Mouse (Mus musculus): ENCODE measurements around the gene Plxna4. TPM values are rescaled to one million over a fixed set of nuclear protein-coding genes. Genes with fewer than 3 reads are reported as not detected.
A peak's percentile ranks its signal among the peaks of the same experiment; 100 is the strongest.

Plxna4 gene
- total and polyA plus RNA-seq, 2 experiments from 2014 or later: 10.1 to 43.4 TPM

GRCm38 (mm10) chr6:32355559-32355958, 232.4 kb downstream of the Plxna4 start:
- WGBS: 48% methylated on average over 4 of the region's 4 CpGs
- TF ChIP-seq CTCF (IDR thresholded peaks at IDR 0.05; ENCODE audit: low read depth): no peak

GRCm38 (mm10) chr6:32348996-32349395, 239.0 kb downstream of the Plxna4 start:
- WGBS: 74% methylated on average over 2 of the region's 2 CpGs
- H3K36me3 ChIP-seq (ENCODE audit: insufficient read depth, low read length): no peaks in the 10 kb centered on the region
- ATAC-seq: no peak
- H3K4me1 ChIP-seq (ENCODE audit: insufficient read depth, low read length): no peaks in the 10 kb centered on the region; the same call in none of the 2 replicates
- H3K27ac ChIP-seq: no peak overlapping the region
- no peak for TF ChIP-seq CTCF (IDR thresholded peaks at IDR 0.05; ENCODE audit: low read depth)
- H3K9me3 ChIP-seq (ENCODE audit: low read length): no peaks in the 10 kb centered on the region
- no peak overlapping the region for H3K4me2 ChIP-seq (ENCODE audit: low read depth, low read length)
- no peak overlapping the region for H3K4me3 ChIP-seq (ENCODE audit: low read length)
- no peak overlapping the region for H3K9ac ChIP-seq (replicated peaks; ENCODE audit: low read length)
- H3K27me3 ChIP-seq (ENCODE audit: insufficient read depth, low read length): no peaks in the 10 kb centered on the region
- DNase-seq (ENCODE audit: low spot score): no peak

More at GRCm38 (mm10) chr6:32355559-32355958, 232.4 kb downstream of the Plxna4 start:
- peak; percentile 72 for DNase-seq (ENCODE audit: low spot score)
- peak; percentile 64 for ATAC-seq
- peak overlapping the region; percentile 38; the same call in 1 of the 2 replicates for H3K27ac ChIP-seq
- H3K36me3 ChIP-seq (ENCODE audit: insufficient read depth, low read length): no peaks in the 10 kb centered on the region
- H3K4me1 ChIP-seq (ENCODE audit: insufficient read depth, low read length): no peaks in the 10 kb centered on the region
- no peaks in the 10 kb centered on the region for H3K9me3 ChIP-seq (ENCODE audit: low read length)
- H3K9ac ChIP-seq (replicated peaks; ENCODE audit: low read length): no peak overlapping the region
- H3K27me3 ChIP-seq (ENCODE audit: insufficient read depth, low read length): no peaks in the 10 kb centered on the region
- no peak overlapping the region for H3K4me3 ChIP-seq (ENCODE audit: low read length)
- no peak overlapping the region for H3K4me2 ChIP-seq (ENCODE audit: low read depth, low read length)

GRCm38 (mm10) chr6:32348126-32348525, 239.9 kb downstream of the Plxna4 start:
- no peaks in the 10 kb centered on the region for H3K27me3 ChIP-seq (ENCODE audit: insufficient read depth, low read length)
- 65% methylated on average over 6 of the region's 6 CpGs for WGBS
- H3K9ac ChIP-seq (replicated peaks; ENCODE audit: low read length): no peak overlapping the region
- no peak for DNase-seq (ENCODE audit: low spot score)
- no peak for TF ChIP-seq CTCF (IDR thresholded peaks at IDR 0.05; ENCODE audit: low read depth)
- H3K4me3 ChIP-seq (ENCODE audit: low read length): no peak overlapping the region
- no peak for ATAC-seq
- H3K36me3 ChIP-seq (ENCODE audit: insufficient read depth, low read length): no peaks in the 10 kb centered on the region
- H3K27ac ChIP-seq: no peak overlapping the region
- no peaks in the 10 kb centered on the region for H3K9me3 ChIP-seq (ENCODE audit: low read length)
- no peak overlapping the region for H3K4me2 ChIP-seq (ENCODE audit: low read depth, low read length)
- H3K4me1 ChIP-seq (ENCODE audit: insufficient read depth, low read length): no peaks in the 10 kb centered on the region; the same call in none of the 2 replicates

GRCm38 (mm10) chr6:32346015-32346414, 242.0 kb downstream of the Plxna4 start:
- Histone ChIP-seq H3K9ac (replicated peaks; ENCODE audit: low read length) (no peak overlapping the region), H3K27ac (no peak overlapping the region), H3K4me3 (ENCODE audit: low read length) (no peak overlapping the region), H3K9me3 (ENCODE audit: low read length) (no peaks in the 10 kb centered on the region), H3K27me3 (ENCODE audit: insufficient read depth, low read length) (no peaks in the 10 kb centered on the region), H3K4me2 (ENCODE audit: low read depth, low read length) (no peak overlapping the region), H3K4me1 (ENCODE audit: insufficient read depth, low read length) (no peaks in the 10 kb centered on the region; the same call in none of the 2 replicates), H3K36me3 (ENCODE audit: insufficient read depth, low read length) (no peaks in the 10 kb centered on the region)
- DNase-seq (ENCODE audit: low spot score) (no peak), ATAC-seq (no peak)
- TF ChIP-seq CTCF (IDR thresholded peaks at IDR 0.05; ENCODE audit: low read depth): no peak
- 94% methylated on average over 2 of the region's 2 CpGs for WGBS

- Histone ChIP-seq H3K4me2 (ENCODE audit: low read depth, low read length) (no peak overlapping the region), H3K36me3 (ENCODE audit: insufficient read depth, low read length) (no peaks in the 10 kb centered on the region), H3K4me1 (ENCODE audit: insufficient read depth, low read length) (no peaks in the 10 kb centered on the region; the same call in none of the 2 replicates), H3K9me3 (ENCODE audit: low read length) (no peaks in the 10 kb centered on the region), H3K4me3 (ENCODE audit: low read length) (no peak overlapping the region), H3K27ac (no peak overlapping the region), H3K9ac (replicated peaks; ENCODE audit: low read length) (no peak overlapping the region), H3K27me3 (ENCODE audit: insufficient read depth, low read length) (no peaks in the 10 kb centered on the region)
- TF ChIP-seq CTCF (IDR thresholded peaks at IDR 0.05; ENCODE audit: low read depth): no peak
- ATAC-seq: no peak
- 56% methylated on average over 8 of the region's 8 CpGs for WGBS
- no peak for DNase-seq (ENCODE audit: low spot score)
Measured at GRCm38 (mm10) chr6:32342727-32343126, 245.3 kb downstream of the Plxna4 start.

- Histone ChIP-seq H3K4me3 (ENCODE audit: low read length) (no peak overlapping the region), H3K4me2 (ENCODE audit: low read depth, low read length) (no peak overlapping the region), H3K9ac (replicated peaks; ENCODE audit: low read length) (no peak overlapping the region), H3K36me3 (ENCODE audit: insufficient read depth, low read length) (no peaks in the 10 kb centered on the region), H3K27ac (no peak overlapping the region), H3K9me3 (ENCODE audit: low read length) (no peaks in the 10 kb centered on the region), H3K4me1 (ENCODE audit: insufficient read depth, low read length) (no peaks in the 10 kb centered on the region; the same call in none of the 2 replicates), H3K27me3 (ENCODE audit: insufficient read depth, low read length) (no peaks in the 10 kb centered on the region)
- 74% methylated on average over 6 of the region's 6 CpGs for WGBS
- no peak for ATAC-seq
- TF ChIP-seq CTCF (IDR thresholded peaks at IDR 0.05; ENCODE audit: low read depth): no peak
- no peak for DNase-seq (ENCODE audit: low spot score)
Measured at GRCm38 (mm10) chr6:32342272-32342671, 245.7 kb downstream of the Plxna4 start.

GRCm38 (mm10) chr6:32338416-32338943, 249.5 kb downstream of the Plxna4 start:
- H3K4me2 ChIP-seq (ENCODE audit: low read depth, low read length): no peak overlapping the region
- H3K9ac ChIP-seq (replicated peaks; ENCODE audit: low read length): no peak overlapping the region
- H3K4me3 ChIP-seq (ENCODE audit: low read length): no peak overlapping the region
- H3K27me3 ChIP-seq (ENCODE audit: insufficient read depth, low read length): no peaks in the 10 kb centered on the region
- ATAC-seq: no peak
- H3K27ac ChIP-seq: no peak overlapping the region
- no peaks in the 10 kb centered on the region for H3K9me3 ChIP-seq (ENCODE audit: low read length)
- no peaks in the 10 kb centered on the region for H3K36me3 ChIP-seq (ENCODE audit: insufficient read depth, low read length)
- TF ChIP-seq CTCF (IDR thresholded peaks at IDR 0.05; ENCODE audit: low read depth): no peak
- H3K4me1 ChIP-seq (ENCODE audit: insufficient read depth, low read length): no peaks in the 10 kb centered on the region
- no peak for DNase-seq (ENCODE audit: low spot score)
- 51% methylated on average over 8 of the region's 8 CpGs for WGBS
